Mouse (Mus musculus): ENCODE results near the gene Prkaa2. TPM values are rescaled to one million over a fixed set of nuclear protein-coding genes. Genes with fewer than 3 reads are reported as not detected.

The Prkaa2 gene
- polyA plus RNA-seq (2012; ENCODE audit: insufficient read depth, insufficient read length, low replicate concordance, missing spikeins), result not detected in 2 replicates

- Histone ChIP-seq H3K4me1 (ENCODE audit: control insufficient read depth, insufficient read depth, low read length) (peaks cover 10% of the 10 kb centered on the region), H3K27ac (ENCODE audit: insufficient read depth, low read depth, low read length) (peak within 1 kb of the TSS; percentile 77), H3K4me3 (ENCODE audit: insufficient read depth, low read depth, low read length) (peak within 1 kb of the TSS; percentile 81)
- TF ChIP-seq POLR2A (IDR thresholded peaks at IDR 0.05; ENCODE audit: insufficient read depth, low read depth, low read length), result peak; percentile 74; the same call in 1 of the 2 replicates
- no peak for TF ChIP-seq CTCF (IDR thresholded peaks at IDR 0.05; ENCODE audit: insufficient read depth, low read depth, low read length)
- WGBS, result under 1% methylated on average over 78 of the region's 80 CpGs
Observed at GRCm38 (mm10) chr4:105109199-105109989, at the start of gene Prkaa2. Prkaa2 (minus strand) TSS chr4:105109890.

GRCm38 (mm10) chr4:105159531-105159870 is 49.8 kb upstream of the Prkaa2 start:
- Histone ChIP-seq H3K27ac (ENCODE audit: insufficient read depth, low read depth, low read length) (no peak overlapping the region), H3K4me1 (ENCODE audit: control insufficient read depth, insufficient read depth, low read length) (peaks cover 8% of the 10 kb centered on the region), H3K4me3 (ENCODE audit: insufficient read depth, low read depth, low read length) (peak overlapping the region; percentile 38)
- TF ChIP-seq POLR2A (IDR thresholded peaks at IDR 0.05; ENCODE audit: insufficient read depth, low read depth, low read length), result no peak
- WGBS, result 37% methylated on average over 6 of the region's 6 CpGs

GRCm38 (mm10) chr4:105158651-105159530 is 49.2 kb upstream of the Prkaa2 start:
- WGBS, result 22% methylated on average over 18 of the region's 18 CpGs
- peaks cover 8% of the 10 kb centered on the region for H3K4me1 ChIP-seq (ENCODE audit: control insufficient read depth, insufficient read depth, low read length)
- TF ChIP-seq POLR2A (IDR thresholded peaks at IDR 0.05; ENCODE audit: insufficient read depth, low read depth, low read length), result no peak
- TF ChIP-seq CTCF (IDR thresholded peaks at IDR 0.05; ENCODE audit: insufficient read depth, low read depth, low read length), result no peak
- H3K27ac ChIP-seq (ENCODE audit: insufficient read depth, low read depth, low read length), result peak overlapping the region; percentile 16; the same call in 1 of the 2 replicates
- H3K4me3 ChIP-seq (ENCODE audit: insufficient read depth, low read depth, low read length), result peak overlapping the region; percentile 79

GRCm38 (mm10) chr4:105158169-105158555 is 48.5 kb upstream of the Prkaa2 start:
- H3K4me1 ChIP-seq (ENCODE audit: control insufficient read depth, insufficient read depth, low read length), result peaks cover 8% of the 10 kb centered on the region
- WGBS, result under 1% methylated on average over 26 of the region's 26 CpGs
- 0 out of 2 replicates have a peak overlapping the region, but pooled peaks have one; percentile 16 for H3K27ac ChIP-seq (ENCODE audit: insufficient read depth, low read depth, low read length)
- peak overlapping the region; percentile 79 for H3K4me3 ChIP-seq (ENCODE audit: insufficient read depth, low read depth, low read length)
- TF ChIP-seq CTCF (IDR thresholded peaks at IDR 0.05; ENCODE audit: insufficient read depth, low read depth, low read length), result no peak
- TF ChIP-seq POLR2A (IDR thresholded peaks at IDR 0.05; ENCODE audit: insufficient read depth, low read depth, low read length), result no peak

- TF ChIP-seq POLR2A (IDR thresholded peaks at IDR 0.05; ENCODE audit: insufficient read depth, low read depth, low read length) (peak; percentile 40; the same call in 1 of the 2 replicates), CTCF (IDR thresholded peaks at IDR 0.05; ENCODE audit: insufficient read depth, low read depth, low read length) (no peak)
- peak within 1 kb of the TSS; percentile 18 for H3K27ac ChIP-seq (ENCODE audit: insufficient read depth, low read depth, low read length)
- H3K4me1 ChIP-seq (ENCODE audit: control insufficient read depth, insufficient read depth, low read length), result peaks cover 8% of the 10 kb centered on the region
- H3K4me3 ChIP-seq (ENCODE audit: insufficient read depth, low read depth, low read length), result peak within 1 kb of the TSS; percentile 79
- under 1% methylated on average over 77 of the region's 77 CpGs for WGBS
Observed at GRCm38 (mm10) chr4:105157276-105158168, 47.8 kb upstream of the Prkaa2 start, which contains the start of gene Plpp3. Plpp3 (plus strand) TSS chr4:105157347.

GRCm38 (mm10) chr4:105156955-105157275 is 47.2 kb upstream of the Prkaa2 start:
- TF ChIP-seq POLR2A (IDR thresholded peaks at IDR 0.05; ENCODE audit: insufficient read depth, low read depth, low read length), result no peak
- TF ChIP-seq CTCF (IDR thresholded peaks at IDR 0.05; ENCODE audit: insufficient read depth, low read depth, low read length), result no peak
- Histone ChIP-seq H3K4me1 (ENCODE audit: control insufficient read depth, insufficient read depth, low read length) (peaks cover 5% of the 10 kb centered on the region), H3K4me3 (ENCODE audit: insufficient read depth, low read depth, low read length) (peak overlapping the region; percentile 79), H3K27ac (ENCODE audit: insufficient read depth, low read depth, low read length) (no peak overlapping the region)
- 0% methylated on average over 4 of the region's 4 CpGs for WGBS

GRCm38 (mm10) chr4:105156281-105156680 is 46.6 kb upstream of the Prkaa2 start:
- no peak overlapping the region for H3K27ac ChIP-seq (ENCODE audit: insufficient read depth, low read depth, low read length)
- H3K4me3 ChIP-seq (ENCODE audit: insufficient read depth, low read depth, low read length), result no peak overlapping the region
- peaks cover 5% of the 10 kb centered on the region for H3K4me1 ChIP-seq (ENCODE audit: control insufficient read depth, insufficient read depth, low read length)
- 68% methylated on average over 7 of the region's 7 CpGs for WGBS
- no peak for TF ChIP-seq CTCF (IDR thresholded peaks at IDR 0.05; ENCODE audit: insufficient read depth, low read depth, low read length)
- TF ChIP-seq POLR2A (IDR thresholded peaks at IDR 0.05; ENCODE audit: insufficient read depth, low read depth, low read length), result no peak

- H3K4me3 ChIP-seq (ENCODE audit: insufficient read depth, low read depth, low read length), result no peak overlapping the region
- no peak overlapping the region for H3K27ac ChIP-seq (ENCODE audit: insufficient read depth, low read depth, low read length)
- WGBS, result 92% methylated on average over 3 of the region's 3 CpGs
- TF ChIP-seq CTCF (IDR thresholded peaks at IDR 0.05; ENCODE audit: insufficient read depth, low read depth, low read length) (no peak), POLR2A (IDR thresholded peaks at IDR 0.05; ENCODE audit: insufficient read depth, low read depth, low read length) (no peak)
- H3K4me1 ChIP-seq (ENCODE audit: control insufficient read depth, insufficient read depth, low read length), result peaks cover under 1% of the 10 kb centered on the region
Observed at GRCm38 (mm10) chr4:105153227-105153626, 43.5 kb upstream of the Prkaa2 start.

Data from olfactory bulb, adult 2 months (tissue).